Mouse (Mus musculus): Measurements from ENCODE around the gene 2310034G01Rik.

2310034G01Rik gene

GRCm38 (mm10) chr19:46314872-46315742 lies 35.0 kb downstream of the 2310034G01Rik start:
- peak; percentile 34 for DNase-seq (ENCODE audit: low spot score)

- DNase-seq (ENCODE audit: low spot score): peak; percentile 21
Observed at GRCm38 (mm10) chr19:46314151-46314601, 35.9 kb downstream of the 2310034G01Rik start.

- no peak for DNase-seq (ENCODE audit: low spot score)
Observed at GRCm38 (mm10) chr19:46313591-46313990, 36.5 kb downstream of the 2310034G01Rik start.

GRCm38 (mm10) chr19:46313116-46313515 lies 37.0 kb downstream of the 2310034G01Rik start:
- DNase-seq (ENCODE audit: low spot score): no peak

GRCm38 (mm10) chr19:46312566-46312965 lies 37.5 kb downstream of the 2310034G01Rik start:
- no peak for DNase-seq (ENCODE audit: low spot score)

GRCm38 (mm10) chr19:46311341-46311740 lies 38.8 kb downstream of the 2310034G01Rik start:
- no peak for DNase-seq (ENCODE audit: low spot score)

GRCm38 (mm10) chr19:46310312-46310865 lies 39.7 kb downstream of the 2310034G01Rik start:
- no peak for DNase-seq (ENCODE audit: low spot score)

GRCm38 (mm10) chr19:46309651-46310305 lies 40.3 kb downstream of the 2310034G01Rik start:
- DNase-seq (ENCODE audit: low spot score): no peak

- DNase-seq (ENCODE audit: low spot score): peak; percentile 84
Observed at GRCm38 (mm10) chr19:46308706-46309435, 41.2 kb downstream of the 2310034G01Rik start.

- DNase-seq (ENCODE audit: low spot score): no peak
Observed at GRCm38 (mm10) chr19:46308303-46308702, 41.8 kb downstream of the 2310034G01Rik start.

GRCm38 (mm10) chr19:46307781-46308180 lies 42.3 kb downstream of the 2310034G01Rik start:
- DNase-seq (ENCODE audit: low spot score): no peak

- no peak for DNase-seq (ENCODE audit: low spot score)
Observed at GRCm38 (mm10) chr19:46306751-46307289, 43.3 kb downstream of the 2310034G01Rik start.

GRCm38 (mm10) chr19:46306268-46306610 lies 43.9 kb downstream of the 2310034G01Rik start:
- DNase-seq (ENCODE audit: low spot score): no peak

- peak; percentile 89 for DNase-seq (ENCODE audit: low spot score)
Observed at GRCm38 (mm10) chr19:46305432-46306267, 44.5 kb downstream of the 2310034G01Rik start.

GRCm38 (mm10) chr19:46304908-46305333 lies 45.2 kb downstream of the 2310034G01Rik start:
- no peak for DNase-seq (ENCODE audit: low spot score)

- peak; percentile 93 for DNase-seq (ENCODE audit: low spot score)
Observed at GRCm38 (mm10) chr19:46304216-46304841, 45.8 kb downstream of the 2310034G01Rik start, which contains the start of gene Nfkb2. Nfkb2 (plus strand) TSS chr19:46304320.

GRCm38 (mm10) chr19:46303251-46304215 lies 46.6 kb downstream of the 2310034G01Rik start:
- no peak for DNase-seq (ENCODE audit: low spot score)

GRCm38 (mm10) chr19:46302551-46302950 lies 47.6 kb downstream of the 2310034G01Rik start:
- DNase-seq (ENCODE audit: low spot score): no peak

All from ovary, postnatal 36 days (tissue).